Mouse (Mus musculus): ENCODE data around the gene Cntnap5b.

Gene Cntnap5b

GRCm38 (mm10) chr1:100171566-100171965 is 399.0 kb downstream of the Cntnap5b start:
- DNase-seq (ENCODE audit: low spot score in 2 of 2) = no peak

DNA sequence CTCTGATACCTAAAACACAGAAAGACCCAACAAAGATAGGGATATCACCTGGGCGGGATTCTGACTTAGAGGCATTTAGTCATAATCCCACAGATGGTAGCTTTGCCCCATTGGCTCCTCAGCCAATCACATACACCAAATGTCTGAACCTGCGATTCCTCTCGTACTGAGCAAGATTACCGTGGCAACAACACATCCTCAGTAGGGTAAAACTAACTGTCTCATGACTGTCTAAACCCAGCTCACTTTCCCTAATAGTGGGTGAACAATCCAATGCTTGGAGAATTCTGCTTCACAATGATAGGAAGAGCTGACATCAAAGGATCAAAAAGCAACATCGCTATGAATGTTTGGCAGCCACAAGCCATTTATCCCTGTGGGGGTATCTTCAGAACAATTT is 407.5 kb downstream of the Cntnap5b start:
- DNase-seq (ENCODE audit: low spot score in 2 of 2) = peak in 1 of 2 experiments; percentile 0

- no peak for DNase-seq (ENCODE audit: low spot score in 2 of 2)
Measured at GRCm38 (mm10) chr1:100231980-100232608, 459.5 kb downstream of the Cntnap5b start.

DNA sequence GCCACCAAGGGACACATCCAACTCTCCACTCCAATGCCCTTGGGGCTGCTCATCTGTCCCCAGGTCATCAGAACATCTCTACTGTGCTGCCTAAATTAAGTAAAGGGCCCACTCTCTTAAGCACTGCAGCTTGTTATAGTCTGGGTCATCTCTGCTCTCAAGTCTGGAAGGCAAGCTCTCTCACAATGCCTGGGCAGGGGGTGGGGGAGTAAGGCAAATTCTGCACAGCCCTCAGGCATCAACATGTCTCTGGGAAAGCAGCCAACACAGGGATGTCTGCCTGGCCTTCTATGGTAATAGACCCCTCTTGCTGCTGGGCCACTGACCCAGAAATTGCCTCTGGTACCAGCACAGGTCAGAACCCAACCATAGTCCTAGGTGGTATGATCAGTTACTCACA is 479.4 kb downstream of the Cntnap5b start:
- no peak for DNase-seq (ENCODE audit: low spot score in 2 of 2)

DNA sequence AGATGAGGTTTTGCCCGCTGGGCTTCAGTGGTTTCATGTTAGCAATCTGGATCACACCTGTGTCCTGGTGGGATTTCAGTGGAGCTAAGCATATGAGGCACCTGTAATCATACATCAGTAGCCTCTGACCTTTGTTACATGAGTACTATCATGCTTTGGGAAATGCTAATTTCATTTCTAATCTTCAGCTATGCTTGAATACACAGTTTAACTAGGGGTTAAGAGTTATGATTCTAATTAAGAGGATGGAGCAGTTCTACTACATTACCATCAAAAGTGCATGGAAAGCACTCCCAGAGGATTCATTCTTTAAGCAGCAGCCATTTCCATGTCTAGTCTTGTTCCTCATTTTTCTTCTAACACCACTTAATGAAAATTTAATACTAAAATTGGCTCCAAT is 538.1 kb downstream of the Cntnap5b start:
- no peak for DNase-seq (ENCODE audit: low spot score in 2 of 2)

- no peak for DNase-seq (ENCODE audit: low spot score in 2 of 2)
Measured at GRCm38 (mm10) chr1:100331066-100331465, 558.5 kb downstream of the Cntnap5b start.

- no peak for DNase-seq (ENCODE audit: low spot score in 2 of 2)
Measured at GRCm38 (mm10) chr1:100369415-100370113, 597.0 kb downstream of the Cntnap5b start.

DNA sequence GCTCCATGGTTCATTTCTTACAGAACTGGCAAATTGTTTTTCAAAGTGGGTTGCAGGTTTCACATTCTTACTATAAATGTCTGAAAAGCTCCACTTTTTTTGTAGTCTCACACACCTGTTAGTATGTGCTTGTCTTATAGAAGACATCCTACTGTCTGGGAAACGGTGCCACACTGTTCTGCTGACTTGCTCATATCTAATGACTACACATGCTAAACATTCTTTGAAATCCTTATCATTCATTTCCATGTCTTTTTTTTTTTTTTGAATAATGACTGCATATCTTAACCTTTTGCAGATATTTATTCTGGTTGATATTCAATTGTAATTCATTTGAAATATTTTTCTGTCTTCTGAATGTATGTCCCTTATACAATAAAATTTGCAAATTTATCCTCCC is 613.7 kb downstream of the Cntnap5b start:
- no peak for DNase-seq (ENCODE audit: low spot score in 2 of 2)

DNA sequence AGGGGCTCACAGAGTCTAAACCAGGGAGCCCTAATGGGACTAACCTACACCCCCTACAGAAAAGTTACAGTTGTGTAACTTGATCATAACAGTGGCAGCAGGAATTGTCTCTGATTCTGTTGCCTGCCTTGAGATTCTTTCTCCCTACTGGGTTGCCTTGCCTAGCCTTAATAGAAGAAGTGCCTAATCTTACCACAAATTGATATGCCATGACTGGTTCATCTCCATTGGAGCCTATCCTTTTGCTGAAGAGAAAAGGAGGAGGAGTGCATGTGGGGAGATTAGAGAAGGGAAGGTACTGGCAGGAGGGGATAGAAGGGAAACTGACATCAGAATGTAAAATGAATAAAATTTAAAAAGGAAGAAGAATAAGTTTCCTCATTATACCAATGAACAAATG is 621.5 kb downstream of the Cntnap5b start:
- DNase-seq (ENCODE audit: low spot score in 2 of 2) = no peak

DNA sequence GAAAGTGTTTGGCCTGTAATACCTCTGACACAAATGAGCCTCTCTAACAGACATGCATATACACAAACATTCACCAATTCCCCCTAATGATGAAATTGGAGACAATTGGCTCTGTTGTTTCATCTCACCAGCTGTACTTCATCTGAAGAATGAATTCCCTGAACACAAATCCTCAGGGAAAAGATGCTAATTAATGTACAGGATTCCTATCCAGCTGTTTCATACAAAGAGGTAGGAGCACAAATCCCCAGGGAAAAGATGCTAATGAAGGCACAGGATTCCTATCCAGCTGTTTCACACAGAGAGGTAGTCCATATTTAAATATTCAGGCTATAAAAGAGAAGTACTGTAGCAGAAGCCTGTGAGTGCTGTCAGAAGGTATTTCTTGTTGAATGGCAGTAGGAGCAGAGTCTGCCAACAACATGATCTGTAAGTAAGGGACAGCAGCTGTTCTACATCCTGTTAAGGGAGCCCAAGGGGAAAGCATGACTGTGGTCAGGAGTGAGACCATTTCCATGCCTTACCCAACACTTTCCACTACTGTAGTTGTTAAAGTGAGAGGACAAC is 644.2 kb downstream of the Cntnap5b start:
- DNase-seq (ENCODE audit: low spot score in 2 of 2) = no peak

- DNase-seq (ENCODE audit: low spot score in 2 of 2) = no peak
Measured at GRCm38 (mm10) chr1:100430038-100430774, 657.6 kb downstream of the Cntnap5b start.

DNA sequence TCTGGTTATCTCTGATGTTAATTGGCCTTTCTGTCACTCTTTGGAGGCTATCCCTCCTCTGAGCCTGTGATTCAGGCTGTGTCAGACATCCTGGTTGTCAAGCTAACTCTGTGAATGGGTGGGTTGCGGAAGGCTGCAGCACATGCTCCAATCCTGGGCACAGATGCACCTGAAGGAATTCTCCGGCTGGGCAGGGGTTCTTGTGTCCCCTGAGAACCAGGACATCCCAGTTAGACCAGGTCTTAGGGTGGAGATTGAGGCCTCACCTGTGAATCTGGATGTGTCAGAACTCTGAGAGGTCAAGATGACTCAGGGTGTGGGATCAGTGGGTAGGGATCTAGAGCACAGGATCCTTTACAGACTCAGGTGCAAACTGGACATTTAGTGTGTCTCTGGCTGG is 691.3 kb downstream of the Cntnap5b start:
- no peak for DNase-seq (ENCODE audit: low spot score in 2 of 2)

DNA sequence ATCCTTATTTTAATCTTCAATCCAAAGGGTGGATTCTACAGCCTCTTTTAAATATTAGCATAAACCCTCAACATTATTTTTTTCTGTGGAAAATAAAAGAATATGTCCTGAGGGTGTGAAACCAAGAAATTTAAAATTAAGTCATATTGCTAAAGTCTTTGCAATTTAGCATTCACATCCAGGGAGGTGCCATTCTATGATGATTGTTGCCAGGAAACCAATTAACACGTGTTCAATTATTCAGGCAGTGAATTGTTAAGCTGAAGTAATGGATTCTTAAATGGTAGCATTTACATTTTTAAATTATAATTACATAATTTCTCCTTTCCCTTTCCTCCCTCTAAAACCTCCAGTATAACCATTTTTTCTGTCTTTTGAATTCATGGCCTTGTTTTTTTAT is 692.7 kb downstream of the Cntnap5b start:
- no peak for DNase-seq (ENCODE audit: low spot score in 2 of 2)

GRCm38 (mm10) chr1:100467595-100467994 is 695.0 kb downstream of the Cntnap5b start:
- DNase-seq (ENCODE audit: low spot score in 2 of 2) = no peak

DNA sequence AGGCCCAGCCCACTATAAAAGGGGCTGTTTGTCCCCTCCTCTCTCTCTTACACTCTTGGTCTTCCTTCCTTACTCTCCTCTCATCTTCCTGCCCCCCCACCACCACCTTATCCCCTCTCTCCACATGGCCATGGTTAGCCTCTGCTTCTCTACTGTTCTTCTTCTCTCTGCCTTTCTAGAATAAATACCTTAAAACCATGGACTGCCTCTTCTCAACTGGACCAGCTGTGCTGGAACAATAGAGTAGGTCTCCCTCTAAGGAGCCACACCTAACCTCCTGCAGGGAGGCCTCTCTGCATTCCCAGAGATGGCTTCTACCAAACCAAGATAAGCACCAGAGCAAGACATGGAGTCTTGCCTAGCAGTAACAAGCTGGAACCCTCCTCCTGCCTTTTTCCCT is 737.3 kb downstream of the Cntnap5b start:
- DNase-seq (ENCODE audit: low spot score in 2 of 2) = no peak
